Mouse (Mus musculus) CH12.LX (cell line): ENCODE data around the gene Skap1.

ENCODE experiments used
- CTCF ChIP-seq, 2 experiments: IDR thresholded peaks in 1 of 2; conservative IDR thresholded peaks in 1 of 2; 2 replicates each; pipeline ENCODE4 v1.5.1; 2011 to 2012; ENCODE audit warnings: low read depth in 2 of 2, low read length in 2 of 2, improper control_type of control experiment in 1 of 2, inconsistent platforms in 1 of 2, mild to moderate bottlenecking in 1 of 2, moderate library complexity in 1 of 2
- ELF1 ChIP-seq: IDR thresholded peaks from 2 replicates; pipeline ENCODE4 v1.6.1; 2014; ENCODE audit warnings: low read depth, mild to moderate bottlenecking, inconsistent platforms, low read length, improper control_type of control experiment
- EP300 ChIP-seq: IDR thresholded peaks from 2 replicates; pipeline ENCODE4 v1.6.1; 2011; ENCODE audit warnings: low read length, improper control_type of control experiment
- ETS1 ChIP-seq: conservative IDR thresholded peaks from 2 replicates; pipeline ENCODE4 v1.6.1; 2012; ENCODE audit warnings: low read depth, mild to moderate bottlenecking, inconsistent platforms, low read length, improper control_type of control experiment, moderate library complexity
- GABPA ChIP-seq: IDR thresholded peaks from 2 replicates; pipeline ENCODE4 v1.6.1; 2012; ENCODE audit warnings: low read depth, low read length, improper control_type of control experiment, inconsistent platforms; ENCODE audit not compliant: insufficient replicate concordance
- NRF1 ChIP-seq: IDR thresholded peaks from 2 replicates; pipeline ENCODE4 v1.6.1; 2014; ENCODE audit warnings: low read depth, mild to moderate bottlenecking, inconsistent platforms, low read length, improper control_type of control experiment, moderate library complexity
- POLR2A ChIP-seq: IDR thresholded peaks from 2 replicates; pipeline ENCODE4 v1.6.1; 2011; ENCODE audit warnings: low read depth, mild to moderate bottlenecking, improper control_type of control experiment, low read length
- RCOR1 ChIP-seq: conservative IDR thresholded peaks from 2 replicates; pipeline ENCODE4 v1.6.1; 2012; ENCODE audit warnings: low read depth, mild to moderate bottlenecking, inconsistent platforms, low read length, improper control_type of control experiment
- TBP ChIP-seq: conservative IDR thresholded peaks from 2 replicates; pipeline ENCODE4 v1.6.1; 2011; ENCODE audit warnings: low read depth, low read length, improper control_type of control experiment
- USF1 ChIP-seq: IDR thresholded peaks from 2 replicates; pipeline ENCODE4 v1.6.1; 2014; ENCODE audit warnings: low read depth, mild to moderate bottlenecking, inconsistent platforms, low read length, improper control_type of control experiment
- USF2 ChIP-seq: conservative IDR thresholded peaks from 2 replicates; pipeline ENCODE4 v1.6.1; 2011; ENCODE audit warnings: low read depth, low read length, improper control_type of control experiment
- ZNF384 ChIP-seq: IDR thresholded peaks from 2 replicates; pipeline ENCODE4 v1.6.1; 2012; ENCODE audit warnings: low read depth, low read length, improper control_type of control experiment, inconsistent platforms

DNA sequence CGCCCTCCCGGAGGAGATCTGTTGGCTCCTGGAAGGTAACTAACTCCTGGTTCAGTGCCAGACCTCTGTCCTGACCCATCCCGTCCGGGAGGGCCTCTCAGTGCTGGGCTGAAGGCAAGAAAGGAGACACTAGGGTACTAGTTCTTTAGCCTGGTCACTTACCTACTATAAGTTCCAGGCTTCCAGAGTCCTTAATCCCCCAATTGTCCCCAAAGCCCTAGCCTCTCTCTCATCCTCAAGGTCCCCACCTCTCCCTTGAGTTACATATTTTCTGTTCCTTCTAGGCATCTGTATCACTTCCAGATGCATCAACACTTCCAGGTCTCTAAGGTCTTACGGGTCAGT, 295 bp downstream of the Skap1 start:
- TF ChIP-seq EP300 (no peak), CTCF (conservative IDR thresholded peaks at IDR 0.05 in 1 of 2, IDR thresholded peaks at IDR 0.05 in 1 of 2; ENCODE audit: low read depth in 2 of 2, low read length in 2 of 2) (no peak), USF1 (no peak), ETS1 (no peak), ELF1 (no peak), TBP (no peak), ZNF384 (no peak), POLR2A (no peak), NRF1 (no peak), USF2 (no peak), RCOR1 (no peak), GABPA (no peak)
